Mouse (Mus musculus) T-helper 2 cell (primary cell): Measurements from ENCODE around the gene Dnajc11.

Experiments used
- in situ Hi-C: fragments of 300-600 bp; cut with MboI, MseI; formaldehyde crosslinking; loops from one replicate; pipeline ENCODE4 v1.15.1; 2025; ENCODE audit warnings: high pct_unique_total_duplicates

Gene Dnajc11

DNA sequence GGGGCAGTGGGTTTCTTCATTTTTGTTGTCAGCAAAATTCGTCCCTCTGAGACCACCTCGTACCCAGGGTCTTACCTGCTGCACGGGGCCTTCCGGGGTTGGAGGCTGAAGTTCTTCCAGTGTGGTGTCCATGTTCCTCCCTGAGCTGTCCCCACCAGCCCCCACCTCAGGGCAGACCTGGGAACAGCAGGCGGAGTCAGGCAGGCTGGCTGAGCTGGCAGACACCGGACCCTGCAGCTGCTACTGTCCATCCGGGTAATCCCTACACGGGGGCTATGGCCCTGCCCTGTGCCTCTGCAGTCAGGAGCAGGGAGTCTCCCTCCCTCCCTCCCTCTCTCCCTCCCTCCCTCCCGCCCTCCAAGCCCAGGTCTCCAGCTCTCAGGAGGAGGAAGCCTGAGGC is 50.1 kb downstream of the Dnajc11 start:
- in situ Hi-C loops, result no loop called here

- in situ Hi-C loops, result no loop called here
These were observed 52.4 kb downstream of the Dnajc11 start for GRCm38 (mm10) chr4:151985886-151986285.

DNA sequence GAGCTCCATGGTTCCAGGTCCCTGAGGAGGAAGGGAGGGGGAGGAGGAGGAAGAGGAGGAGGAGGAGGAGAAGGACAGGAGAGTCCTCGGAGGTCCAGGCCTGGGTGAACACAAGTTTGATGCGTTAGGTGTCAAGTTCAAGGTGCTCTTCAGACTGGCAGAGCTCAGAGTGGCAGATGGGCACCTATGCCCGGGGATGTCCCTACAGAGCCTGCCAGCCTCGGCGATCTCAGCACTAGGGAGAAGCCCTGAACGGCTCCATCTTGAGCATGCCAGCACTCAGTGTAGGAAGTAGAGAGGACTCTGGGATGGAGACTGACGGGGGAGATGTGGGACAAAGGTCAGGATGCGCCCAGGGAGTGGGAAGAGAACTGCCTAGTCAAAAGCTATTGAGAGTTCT is 53.2 kb downstream of the Dnajc11 start:
- in situ Hi-C loops, result no loop called here

DNA sequence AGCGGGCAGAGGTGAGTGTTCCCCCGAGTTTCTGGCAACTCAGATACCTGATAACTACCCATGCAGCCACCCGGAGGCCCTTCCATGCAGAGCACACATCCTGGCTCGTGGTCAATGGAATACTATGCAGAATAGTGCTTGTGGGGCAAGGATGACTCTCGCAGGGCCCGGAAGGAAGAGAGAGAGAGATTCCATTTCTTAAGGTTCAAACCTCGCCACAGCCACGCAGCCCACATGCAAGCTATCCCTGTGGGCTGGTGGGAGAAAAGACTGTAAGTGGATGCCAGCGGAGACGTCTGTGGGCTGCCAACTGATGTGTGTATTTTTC is 54.5 kb downstream of the Dnajc11 start:
- in situ Hi-C loops, result no loop called here

DNA sequence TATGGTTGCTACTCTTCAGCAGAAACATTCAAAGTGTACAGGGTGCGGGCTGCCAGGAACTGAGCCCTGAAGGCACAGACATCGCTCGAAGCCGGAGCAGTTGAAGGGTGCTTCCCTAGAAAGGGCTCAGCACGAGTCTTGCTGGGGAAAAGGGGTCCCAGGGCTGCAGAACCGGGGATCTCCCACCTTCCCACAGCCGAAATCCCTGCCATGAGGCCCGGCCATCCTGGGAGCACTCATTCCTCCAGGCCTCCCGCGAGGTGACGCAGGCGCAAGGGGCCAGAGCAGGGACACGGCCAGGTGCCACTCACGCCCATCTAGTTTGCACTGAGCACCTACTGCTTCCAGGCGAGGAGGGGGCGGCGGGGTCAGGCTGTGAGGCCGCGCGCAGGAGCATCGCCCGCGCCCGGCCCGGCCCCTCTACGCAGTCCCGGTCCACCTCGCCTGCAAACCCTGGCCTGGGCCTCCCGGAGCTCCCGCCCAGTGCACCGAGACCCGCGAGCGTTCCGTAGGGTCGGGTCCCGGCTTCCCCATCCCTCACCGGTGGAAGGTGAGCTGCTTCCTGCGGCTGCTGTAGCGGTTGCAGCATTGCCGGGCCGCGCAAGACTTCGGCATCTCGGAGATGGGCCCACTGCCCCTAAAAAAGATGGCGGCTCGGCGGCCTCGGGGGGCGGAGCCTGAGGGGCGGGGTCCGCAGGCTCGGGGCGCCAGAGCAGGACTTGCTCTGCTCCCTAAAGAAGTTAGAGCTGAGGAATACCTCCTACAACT is 55.0 kb downstream of the Dnajc11 start, which contains the start of gene Thap3:
Thap3 (minus strand) TSS at position 656 of the 768 bp plus-strand sequence.
- in situ Hi-C loops, result no loop called here

GRCm38 (mm10) chr4:151989110-151989488 is 55.6 kb downstream of the Dnajc11 start:
- in situ Hi-C loops, result no loop called here

DNA sequence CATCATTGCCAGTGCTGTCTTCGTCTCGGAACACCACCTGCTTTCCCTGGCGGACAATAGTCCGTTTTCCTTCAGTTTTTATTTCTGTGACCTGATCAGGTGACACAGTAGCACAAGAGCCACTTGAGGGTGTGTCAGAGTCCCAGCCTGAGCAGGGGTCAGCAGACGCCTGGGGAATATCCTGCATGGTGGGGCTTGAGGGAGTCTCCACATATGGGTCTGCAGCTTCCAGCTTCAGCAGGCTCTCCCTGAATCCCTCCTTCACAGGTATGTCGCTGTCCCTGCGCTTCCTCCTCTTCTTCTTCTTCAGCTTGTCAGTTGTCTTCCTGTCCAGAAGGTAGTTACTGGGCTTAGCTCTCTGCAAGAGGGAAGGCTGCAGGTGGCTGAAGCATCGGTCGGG is 58.6 kb downstream of the Dnajc11 start:
- in situ Hi-C loops, result no loop called here

- in situ Hi-C loops, result no loop called here
These were observed 59.5 kb downstream of the Dnajc11 start for GRCm38 (mm10) chr4:151993035-151993434.

GRCm38 (mm10) chr4:151994228-151995171 is 61.0 kb downstream of the Dnajc11 start:
- in situ Hi-C loops, result no loop called here

DNA sequence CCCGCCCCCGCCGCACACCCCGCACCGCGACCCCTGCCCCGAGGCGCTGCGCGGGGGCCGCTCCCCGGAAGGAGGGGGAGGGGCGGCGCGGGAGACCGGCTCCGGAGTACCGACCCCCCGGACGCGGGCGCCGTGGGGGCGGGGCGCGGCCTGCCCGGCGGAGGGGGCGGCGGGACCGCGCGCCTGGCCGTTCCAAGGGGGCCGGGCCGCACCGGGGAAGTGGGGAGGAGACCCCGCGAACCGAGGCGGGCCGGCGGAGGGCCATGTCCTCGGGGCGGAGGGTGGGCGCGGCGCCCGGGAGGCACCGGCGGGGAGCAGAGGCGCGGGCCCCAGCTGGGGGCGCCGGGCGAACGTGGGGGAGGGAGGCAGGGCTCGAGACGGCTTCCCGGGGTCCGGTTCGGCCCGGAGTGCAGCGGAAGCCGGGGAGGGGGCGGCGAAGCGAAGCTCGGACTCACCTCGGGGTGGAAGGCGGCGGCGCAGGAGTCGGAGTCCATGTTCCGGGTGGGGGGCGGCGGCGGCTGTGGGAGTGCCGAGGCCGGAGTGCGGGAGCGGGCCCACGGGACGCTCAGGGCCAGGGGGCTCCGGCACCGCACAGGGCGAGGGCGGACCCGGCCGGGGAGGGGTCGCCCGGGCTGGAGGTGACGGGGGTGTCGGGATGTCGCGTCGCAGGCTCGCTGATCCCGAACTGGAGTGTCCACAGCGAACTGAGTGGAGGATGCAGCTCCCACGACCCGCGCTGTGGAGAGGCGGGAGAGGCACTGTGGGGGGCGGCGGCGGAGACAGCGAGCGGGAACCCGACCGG is 62.1 kb downstream of the Dnajc11 start:
- in situ Hi-C loops, result no loop called here

DNA sequence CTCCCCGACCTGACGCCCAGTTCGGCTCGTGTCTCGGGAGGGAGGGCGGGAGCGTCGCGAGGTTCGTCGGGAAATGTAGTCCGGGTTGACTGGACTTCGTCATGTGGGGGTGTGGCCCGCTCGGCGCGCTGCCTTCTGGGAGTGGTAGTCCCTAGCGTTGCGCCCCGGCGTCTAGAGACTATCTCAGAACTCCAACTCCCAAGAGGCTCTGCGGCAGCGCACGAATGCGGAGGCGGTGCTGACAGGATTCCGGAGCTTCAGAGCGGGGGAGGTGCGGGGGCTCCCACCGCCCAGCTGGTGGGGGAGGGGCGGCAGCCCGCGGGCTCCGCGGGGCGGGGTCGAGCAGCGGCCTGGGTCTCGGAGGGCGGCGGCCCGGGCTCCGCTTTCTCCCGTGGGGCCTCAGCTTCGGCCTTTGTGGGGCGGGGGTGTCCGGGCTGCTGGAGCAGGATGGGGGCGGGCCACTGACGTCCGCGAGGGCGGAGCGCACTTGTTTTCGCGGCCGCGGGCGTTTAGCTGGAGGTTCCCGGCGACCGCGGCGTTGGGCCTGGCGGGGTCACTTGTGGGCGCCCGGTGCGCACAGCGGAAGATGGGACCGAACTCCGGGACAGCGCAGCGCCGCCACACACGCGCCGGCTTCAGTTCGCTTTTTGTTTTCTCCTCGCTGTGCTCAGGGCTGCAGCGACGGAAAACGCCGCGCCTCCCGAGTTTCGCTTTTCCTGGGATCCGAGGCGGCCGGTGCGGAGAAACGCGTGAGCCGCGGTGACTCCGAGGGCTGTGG is 62.9 kb downstream of the Dnajc11 start, which contains the start of gene Phf13:
Phf13 (minus strand) TSS at position 86 of the 778 bp plus-strand sequence.
- in situ Hi-C loops, result no loop called here

DNA sequence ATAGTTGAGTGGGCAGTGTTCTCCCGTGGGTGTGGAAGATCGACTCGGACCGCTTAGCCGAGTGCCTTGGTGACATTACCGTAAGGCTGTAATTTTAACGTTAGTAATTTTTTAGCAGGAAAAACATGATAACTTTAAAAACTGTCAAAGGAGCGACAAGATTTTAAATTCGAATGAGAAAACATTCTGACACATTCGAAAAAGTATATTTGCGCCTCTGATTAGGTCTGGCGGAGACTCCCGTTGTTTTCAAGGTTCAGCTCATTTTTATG is 63.4 kb downstream of the Dnajc11 start:
- in situ Hi-C loops, result no loop called here

- in situ Hi-C loops, result no loop called here
These were observed 64.2 kb downstream of the Dnajc11 start for GRCm38 (mm10) chr4:151997701-151998100.

- in situ Hi-C loops, result no loop called here
These were observed 66.0 kb downstream of the Dnajc11 start for GRCm38 (mm10) chr4:151999481-151999880.

GRCm38 (mm10) chr4:152000906-152001305 is 67.4 kb downstream of the Dnajc11 start:
- in situ Hi-C loops, result no loop called here

- in situ Hi-C loops, result no loop called here
These were observed 67.8 kb downstream of the Dnajc11 start for GRCm38 (mm10) chr4:152001335-152001734.

GRCm38 (mm10) chr4:152002063-152002462 is 68.6 kb downstream of the Dnajc11 start:
- in situ Hi-C loops, result no loop called here

- in situ Hi-C loops, result no loop called here
These were observed 72.6 kb downstream of the Dnajc11 start for GRCm38 (mm10) chr4:152006137-152006536.

DNA sequence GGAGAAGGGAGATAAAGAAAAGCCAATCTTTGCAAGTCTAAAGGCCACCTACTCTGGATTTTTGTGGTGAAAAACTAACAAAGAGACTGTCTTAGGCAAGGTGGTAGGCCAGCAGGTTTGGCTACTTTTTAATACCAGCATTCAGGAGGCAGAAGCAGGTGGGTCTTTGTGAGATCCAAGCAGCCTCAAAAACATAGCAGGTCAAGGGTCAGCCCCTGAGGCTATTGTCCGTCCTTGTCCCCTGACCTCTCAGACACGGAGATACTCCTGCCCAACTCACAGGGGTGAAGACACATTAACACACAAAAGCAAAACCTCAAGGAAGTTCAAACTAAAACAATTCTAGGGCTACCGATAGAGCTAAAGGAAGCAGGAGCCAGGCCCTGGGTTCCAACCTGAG is 73.3 kb downstream of the Dnajc11 start:
- in situ Hi-C loops, result no loop called here

DNA sequence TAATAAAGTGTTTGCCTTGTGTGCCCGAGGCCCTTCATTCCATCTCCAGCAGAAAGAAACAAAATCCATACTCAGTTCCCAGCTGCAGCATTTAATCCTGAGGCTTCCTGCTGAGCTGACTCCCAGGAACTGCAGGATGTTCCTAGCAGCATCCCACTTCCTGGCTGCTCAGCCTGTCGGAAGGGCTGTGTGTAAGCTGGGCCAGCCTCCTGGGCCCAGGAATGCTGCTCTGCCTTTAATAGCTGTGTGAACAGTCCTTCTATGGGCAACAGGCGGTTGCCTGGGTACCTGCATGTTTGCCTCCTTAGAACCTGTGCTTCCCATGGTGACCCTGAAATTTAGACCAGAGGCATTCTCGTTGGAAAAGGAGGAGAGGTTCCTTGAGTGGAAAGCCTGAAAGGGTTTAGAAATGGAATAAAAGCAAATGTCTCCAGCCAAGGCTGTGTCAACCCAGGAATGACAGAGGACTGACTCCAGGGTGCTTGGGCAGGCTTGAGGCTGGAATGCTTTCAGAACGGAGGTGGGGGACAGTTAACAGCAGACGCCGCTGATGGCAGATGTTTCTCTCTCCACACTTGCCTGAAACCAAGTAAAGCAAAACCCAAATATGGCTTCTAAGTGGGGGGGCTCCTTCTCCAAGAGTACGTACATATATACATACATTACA is 74.1 kb downstream of the Dnajc11 start:
- in situ Hi-C loops, result no loop called here

DNA sequence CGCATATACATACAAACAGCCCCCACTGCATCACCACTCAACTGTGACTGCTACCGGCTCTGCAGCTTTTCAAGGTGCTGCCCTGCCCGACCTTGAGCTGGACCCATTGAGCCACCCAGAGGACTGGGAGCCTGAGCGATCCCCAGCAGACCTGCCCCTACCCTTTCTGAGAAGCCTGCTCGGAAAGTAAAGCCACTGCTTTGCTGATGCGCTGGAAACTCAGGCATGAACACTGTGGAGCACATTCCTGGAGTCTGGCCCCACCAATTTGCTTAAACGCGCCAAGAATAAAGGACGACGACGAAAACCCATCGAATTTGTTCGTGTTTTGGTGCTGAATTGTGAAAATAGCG is 74.6 kb downstream of the Dnajc11 start:
- in situ Hi-C loops, result no loop called here
